Mouse (Mus musculus): ENCODE data around the gene Sdk2. TPM values are rescaled to one million over a fixed set of nuclear protein-coding genes. Genes with fewer than 3 reads are reported as not detected.

Sdk2 gene
- polyA plus RNA-seq, 1 experiment from 2014 or later = 1.4 TPM

- Histone ChIP-seq H3K9ac (no peak overlapping the region), H3K27ac (peak overlapping the region; percentile 33; the same call in 1 of the 2 replicates), H3K36me3 (no peaks in the 10 kb centered on the region), H3K9me3 (replicated peaks) (no peaks in the 10 kb centered on the region), H3K4me2 (no peak overlapping the region), H3K27me3 (peaks cover 41% of the 10 kb centered on the region), H3K4me3 (no peak overlapping the region), H3K4me1 (replicated peaks) (peaks cover 36% of the 10 kb centered on the region)
- ATAC-seq (replicated peaks; ENCODE audit: insufficient number of reproducible peaks, insufficient read depth, low FRiP score, low read depth) = no peak
- WGBS = 7% methylated on average over 5 of the region's 5 CpGs
Observed at GRCm38 (mm10) chr11:114068390-114068789, 1.5 kb upstream of the Sdk2 start.

- no peaks in the 10 kb centered on the region for H3K9me3 ChIP-seq (replicated peaks)
- H3K27ac ChIP-seq = peak overlapping the region; percentile 84
- peaks cover 47% of the 10 kb centered on the region for H3K4me1 ChIP-seq (replicated peaks)
- no peaks in the 10 kb centered on the region for H3K36me3 ChIP-seq
- peak overlapping the region; percentile 62 for H3K4me3 ChIP-seq
- peak overlapping the region; percentile 65 for H3K9ac ChIP-seq
- H3K4me2 ChIP-seq = peak overlapping the region; percentile 94
- peak; percentile 23; the same call in 1 of the 2 replicates for ATAC-seq (replicated peaks; ENCODE audit: insufficient number of reproducible peaks, insufficient read depth, low FRiP score, low read depth)
- WGBS = under 1% methylated on average over 90 of the region's 90 CpGs
- H3K27me3 ChIP-seq = peaks cover 46% of the 10 kb centered on the region
Observed at GRCm38 (mm10) chr11:114066098-114066950, 522 bp downstream of the Sdk2 start.

DNA sequence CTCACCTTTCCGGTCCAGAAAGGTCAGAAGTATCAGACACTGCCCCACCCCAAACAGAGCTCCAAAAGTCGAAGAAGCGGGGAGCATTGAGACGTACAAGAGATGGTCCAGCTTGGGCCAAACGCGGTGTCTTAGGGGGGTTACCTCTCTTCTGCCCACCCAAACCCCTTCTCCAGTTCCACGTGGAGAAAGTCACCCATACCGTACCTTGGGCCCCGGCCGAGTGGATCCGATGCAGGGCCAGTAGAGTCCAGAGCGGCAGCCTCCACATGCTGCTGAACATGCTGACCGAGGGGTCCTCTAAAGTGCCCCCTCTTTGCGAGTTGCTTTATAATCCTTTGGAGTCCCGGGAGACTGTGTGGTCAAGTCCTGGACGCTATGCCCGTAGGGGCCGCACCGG, 1.2 kb downstream of the Sdk2 start:
- Histone ChIP-seq H3K4me1 (replicated peaks) (peaks cover 49% of the 10 kb centered on the region), H3K4me2 (peak overlapping the region; percentile 94), H3K9ac (peak overlapping the region; percentile 65), H3K9me3 (replicated peaks) (no peaks in the 10 kb centered on the region), H3K27ac (no peak overlapping the region), H3K4me3 (peak overlapping the region; percentile 62), H3K36me3 (no peaks in the 10 kb centered on the region), H3K27me3 (peaks cover 46% of the 10 kb centered on the region)
- WGBS = 1% methylated on average over 19 of the region's 19 CpGs
- ATAC-seq (replicated peaks; ENCODE audit: insufficient number of reproducible peaks, insufficient read depth, low FRiP score, low read depth) = no peak

GRCm38 (mm10) chr11:114064871-114065388, 1.9 kb downstream of the Sdk2 start:
- peak overlapping the region; percentile 94 for H3K4me2 ChIP-seq
- H3K4me1 ChIP-seq (replicated peaks) = peaks cover 49% of the 10 kb centered on the region
- peaks cover 45% of the 10 kb centered on the region for H3K27me3 ChIP-seq
- no peaks in the 10 kb centered on the region for H3K36me3 ChIP-seq
- no peaks in the 10 kb centered on the region for H3K9me3 ChIP-seq (replicated peaks)
- H3K4me3 ChIP-seq = peak overlapping the region; percentile 62
- no peak for ATAC-seq (replicated peaks; ENCODE audit: insufficient number of reproducible peaks, insufficient read depth, low FRiP score, low read depth)
- 2% methylated on average over 32 of the region's 32 CpGs for WGBS
- no peak overlapping the region for H3K27ac ChIP-seq
- H3K9ac ChIP-seq = peak overlapping the region; percentile 65

- Histone ChIP-seq H3K4me2 (no peak overlapping the region), H3K4me3 (no peak overlapping the region), H3K36me3 (no peaks in the 10 kb centered on the region), H3K27me3 (peaks cover 25% of the 10 kb centered on the region), H3K4me1 (replicated peaks) (peaks cover 37% of the 10 kb centered on the region), H3K9me3 (replicated peaks) (no peaks in the 10 kb centered on the region), H3K27ac (no peak overlapping the region), H3K9ac (no peak overlapping the region)
- no peak for ATAC-seq (replicated peaks; ENCODE audit: insufficient number of reproducible peaks, insufficient read depth, low FRiP score, low read depth)
- WGBS = 35% methylated on average over 7 of the region's 7 CpGs
Observed at GRCm38 (mm10) chr11:114061946-114062345, 4.9 kb downstream of the Sdk2 start.

DNA sequence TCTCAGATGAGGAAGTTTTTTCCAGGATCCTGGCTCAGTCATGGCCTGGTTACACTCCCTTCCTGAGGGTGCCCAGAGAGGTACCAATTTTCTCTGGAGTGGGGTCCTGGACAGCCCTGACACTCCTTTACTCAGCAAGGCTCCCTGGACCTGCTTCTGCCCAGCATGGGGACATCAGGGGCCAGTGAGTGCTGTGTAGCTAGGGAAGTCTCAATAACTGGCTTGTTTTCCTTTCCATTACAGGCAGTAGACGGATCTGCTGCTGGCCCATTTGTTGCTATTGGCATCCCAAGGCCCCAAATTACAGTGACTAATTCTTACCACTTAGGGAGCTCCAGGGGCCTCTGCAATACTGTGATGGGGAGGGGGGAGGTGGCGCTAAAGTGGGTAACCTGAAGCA, 5.6 kb downstream of the Sdk2 start:
- Histone ChIP-seq H3K27ac (no peak overlapping the region), H3K4me1 (replicated peaks) (peaks cover 35% of the 10 kb centered on the region), H3K4me3 (no peak overlapping the region), H3K4me2 (no peak overlapping the region), H3K27me3 (peaks cover 25% of the 10 kb centered on the region), H3K36me3 (no peaks in the 10 kb centered on the region), H3K9ac (no peak overlapping the region), H3K9me3 (replicated peaks) (no peaks in the 10 kb centered on the region)
- 74% methylated on average over 2 of the region's 2 CpGs for WGBS
- no peak for ATAC-seq (replicated peaks; ENCODE audit: insufficient number of reproducible peaks, insufficient read depth, low FRiP score, low read depth)

GRCm38 (mm10) chr11:114056351-114056750, 10.5 kb downstream of the Sdk2 start:
- WGBS = 42% methylated on average over 2 of the region's 2 CpGs
- Histone ChIP-seq H3K4me3 (no peak overlapping the region), H3K4me2 (no peak overlapping the region), H3K9me3 (replicated peaks) (no peaks in the 10 kb centered on the region), H3K27me3 (no peaks in the 10 kb centered on the region), H3K9ac (no peak overlapping the region), H3K4me1 (replicated peaks) (peaks cover 4% of the 10 kb centered on the region), H3K36me3 (no peaks in the 10 kb centered on the region), H3K27ac (no peak overlapping the region)
- no peak for ATAC-seq (replicated peaks; ENCODE audit: insufficient number of reproducible peaks, insufficient read depth, low FRiP score, low read depth)

DNA sequence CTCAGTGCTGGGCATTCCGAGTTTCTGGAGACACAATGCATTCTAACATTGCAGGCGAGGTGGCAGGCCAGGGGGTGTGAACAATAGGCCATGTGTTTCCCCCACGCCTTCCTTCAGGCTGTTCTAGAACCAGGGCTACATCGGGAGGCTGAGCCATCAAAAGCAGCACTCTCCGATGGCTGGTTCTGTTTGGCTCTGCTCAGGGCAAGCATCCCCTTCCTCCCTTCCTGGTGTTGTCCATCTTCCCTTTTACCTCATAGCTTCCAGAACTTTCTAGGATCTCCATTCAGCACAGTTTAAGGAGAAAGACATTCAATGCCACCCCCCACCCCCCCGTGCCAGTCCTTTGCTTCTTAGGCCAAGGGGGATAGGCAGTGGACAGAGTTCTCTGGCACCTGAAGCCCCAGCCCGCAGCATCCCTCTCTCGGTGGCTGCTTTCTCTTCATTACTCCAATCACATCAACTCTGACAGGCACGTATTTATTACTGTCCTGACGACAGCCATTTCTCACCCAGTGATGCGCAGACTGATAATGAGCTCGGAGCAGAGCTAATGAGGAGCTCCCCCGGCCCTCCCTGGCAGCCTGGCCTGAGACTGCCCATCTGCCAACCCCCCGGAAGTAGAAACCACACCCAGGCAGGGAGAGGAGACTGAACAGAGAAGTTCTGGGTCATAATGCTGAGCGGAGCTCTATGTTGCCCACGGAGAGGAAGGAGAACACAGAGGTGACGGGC, 12.1 kb downstream of the Sdk2 start:
- Histone ChIP-seq H3K27me3 (no peaks in the 10 kb centered on the region), H3K36me3 (no peaks in the 10 kb centered on the region), H3K4me3 (no peak overlapping the region), H3K4me1 (replicated peaks) (peaks cover 12% of the 10 kb centered on the region), H3K27ac (no peak overlapping the region), H3K9ac (no peak overlapping the region), H3K4me2 (no peak overlapping the region), H3K9me3 (replicated peaks) (no peaks in the 10 kb centered on the region)
- WGBS = 65% methylated on average over 17 of the region's 17 CpGs
- no peak for ATAC-seq (replicated peaks; ENCODE audit: insufficient number of reproducible peaks, insufficient read depth, low FRiP score, low read depth)

DNA sequence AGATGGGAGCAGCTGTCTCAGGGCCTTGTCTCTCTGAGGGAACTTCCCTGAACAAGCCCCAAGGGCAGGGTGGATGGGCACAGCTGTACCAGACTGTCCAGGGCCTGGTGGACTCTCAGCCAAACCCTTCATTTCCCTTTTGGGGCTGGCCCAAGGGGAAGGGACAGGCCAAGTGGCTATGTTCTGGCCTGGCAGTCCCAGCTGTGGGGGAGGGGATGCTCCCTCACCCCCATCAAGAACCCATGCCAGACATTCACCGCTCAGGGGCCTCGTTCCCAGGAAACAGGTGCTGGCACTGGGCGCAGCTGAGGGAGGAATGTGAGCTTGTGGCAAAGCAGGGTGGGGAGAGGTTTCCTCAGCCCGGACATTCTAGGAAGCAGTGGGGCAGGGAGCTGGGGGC, 15.5 kb downstream of the Sdk2 start:
- WGBS = 46% methylated on average over 4 of the region's 4 CpGs
- Histone ChIP-seq H3K27ac (no peak overlapping the region), H3K9ac (no peak overlapping the region), H3K36me3 (no peaks in the 10 kb centered on the region), H3K4me2 (no peak overlapping the region), H3K4me1 (replicated peaks) (peaks cover 22% of the 10 kb centered on the region), H3K27me3 (no peaks in the 10 kb centered on the region), H3K9me3 (replicated peaks) (0 out of 2 replicates have a peak, but pooled peaks cover 3% of the 10 kb centered on the region), H3K4me3 (no peak overlapping the region)
- ATAC-seq (replicated peaks; ENCODE audit: insufficient number of reproducible peaks, insufficient read depth, low FRiP score, low read depth) = no peak

GRCm38 (mm10) chr11:114050511-114050910, 16.3 kb downstream of the Sdk2 start:
- 0 out of 2 replicates have a peak, but pooled peaks cover 3% of the 10 kb centered on the region for H3K9me3 ChIP-seq (replicated peaks)
- WGBS = 55% methylated on average over 3 of the region's 3 CpGs
- no peaks in the 10 kb centered on the region for H3K27me3 ChIP-seq
- H3K9ac ChIP-seq = no peak overlapping the region
- ATAC-seq (replicated peaks; ENCODE audit: insufficient number of reproducible peaks, insufficient read depth, low FRiP score, low read depth) = no peak
- no peak overlapping the region for H3K4me3 ChIP-seq
- H3K4me2 ChIP-seq = no peak overlapping the region
- H3K4me1 ChIP-seq (replicated peaks) = peaks cover 22% of the 10 kb centered on the region
- no peak overlapping the region for H3K27ac ChIP-seq
- no peaks in the 10 kb centered on the region for H3K36me3 ChIP-seq

DNA sequence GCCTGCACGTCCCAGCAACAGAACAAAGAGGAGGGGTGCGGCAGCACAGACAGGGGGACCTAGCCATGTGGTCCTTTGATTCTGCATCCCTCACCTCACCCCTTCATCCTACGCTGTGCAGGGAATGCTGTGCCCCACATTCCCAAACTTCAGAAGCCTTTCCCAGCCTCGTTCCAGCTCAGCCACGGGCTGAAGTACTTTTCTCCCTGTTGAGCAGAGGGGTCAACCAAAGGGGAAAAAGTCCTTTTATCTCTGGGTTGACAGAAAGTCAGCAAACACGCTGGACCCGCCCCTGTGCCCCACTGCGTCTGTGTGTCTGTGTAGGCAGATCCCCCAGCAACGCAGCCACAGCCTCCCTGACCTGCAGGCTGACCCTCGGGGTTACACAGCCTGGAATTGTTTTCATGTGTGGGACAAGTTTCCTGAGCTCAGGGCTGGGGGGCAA, 18.9 kb downstream of the Sdk2 start:
- WGBS = 7% methylated on average over 10 of the region's 10 CpGs
- H3K4me2 ChIP-seq = peak overlapping the region; percentile 10; the same call in 1 of the 2 replicates
- 0 out of 2 replicates have a peak, but pooled peaks have one; percentile 32 for ATAC-seq (replicated peaks; ENCODE audit: insufficient number of reproducible peaks, insufficient read depth, low FRiP score, low read depth)

More for the DNA sequence above, 18.9 kb downstream of the Sdk2 start:
- Histone ChIP-seq H3K9me3 (replicated peaks) (0 out of 2 replicates have a peak, but pooled peaks cover 3% of the 10 kb centered on the region), H3K9ac (no peak overlapping the region), H3K27ac (0 out of 2 replicates have a peak overlapping the region, but pooled peaks have one; percentile 7), H3K27me3 (no peaks in the 10 kb centered on the region), H3K4me1 (replicated peaks) (peaks cover 24% of the 10 kb centered on the region), H3K4me3 (no peak overlapping the region), H3K36me3 (no peaks in the 10 kb centered on the region)

Data from heart, embryonic 15.5 days (tissue).